Mouse (Mus musculus) right cerebral cortex, adult 18-20 months (tissue): ENCODE data around the gene Kat6b.

Source experiments
- DNase-seq: peaks from one replicate; pipeline ENCODE4 v3.0.0; 2022; ENCODE audit warnings: mixed read lengths

Kat6b gene

GRCm38 (mm10) chr14:21599446-21600173 lies 118.4 kb downstream of the Kat6b start:
- no peak for DNase-seq

DNA sequence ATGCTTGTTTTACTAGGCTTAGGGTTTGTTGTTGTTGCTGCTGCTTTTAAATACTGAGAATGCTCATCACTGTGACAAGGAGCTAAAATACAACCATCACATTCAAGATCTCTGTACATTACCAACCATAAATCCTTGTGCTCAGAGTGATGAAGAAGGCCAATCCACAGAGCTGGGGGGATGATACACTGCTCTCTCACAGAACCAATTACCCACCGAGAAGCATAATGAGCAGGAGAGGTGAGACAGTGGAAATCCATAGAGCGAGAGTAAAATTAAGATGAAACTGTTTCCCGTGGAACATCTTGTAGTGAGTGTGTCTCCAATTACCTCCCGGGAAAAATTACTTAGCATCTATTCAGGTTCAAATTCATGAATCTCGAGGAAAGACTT lies 118.9 kb downstream of the Kat6b start:
- DNase-seq = no peak

DNA sequence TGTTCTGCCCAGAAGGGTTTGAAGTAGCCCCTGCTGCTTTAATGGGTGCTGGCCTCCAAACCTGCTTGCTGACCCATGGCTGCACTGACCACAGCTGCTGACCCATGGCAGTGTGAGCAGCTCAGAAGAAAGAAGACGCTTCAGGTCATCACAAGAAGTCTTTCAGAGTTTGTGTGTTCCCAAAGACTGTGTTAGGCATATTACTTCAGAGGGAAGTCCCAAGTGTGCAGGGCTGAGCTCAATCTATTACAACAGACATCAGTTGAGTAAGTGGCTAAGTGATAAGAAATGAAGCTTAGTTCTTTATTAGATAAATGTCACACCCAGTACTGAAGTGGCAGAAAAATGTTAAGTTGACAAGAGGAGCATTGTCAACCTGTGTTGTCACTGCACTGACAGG lies 119.4 kb downstream of the Kat6b start:
- DNase-seq = no peak

GRCm38 (mm10) chr14:21602166-21602565 lies 120.9 kb downstream of the Kat6b start:
- DNase-seq = no peak

DNA sequence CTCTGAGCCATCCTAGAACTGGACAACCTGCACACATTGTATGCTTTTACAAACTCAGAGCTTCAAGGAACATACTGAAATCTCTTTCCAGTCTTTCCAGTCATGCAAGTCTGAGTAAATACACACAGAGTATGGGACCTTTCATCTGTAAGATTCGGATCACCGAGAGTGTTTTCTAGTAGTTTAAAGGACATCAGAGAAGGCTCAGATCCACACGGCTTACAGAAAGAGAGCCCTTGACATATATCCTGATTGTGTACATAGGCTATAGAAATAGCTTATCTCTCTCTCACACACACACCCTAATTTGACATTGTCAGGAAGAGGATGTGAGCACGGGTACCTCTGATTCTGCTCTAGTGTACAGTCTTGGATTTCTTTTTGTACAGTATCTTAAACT lies 121.7 kb downstream of the Kat6b start:
- no peak for DNase-seq

GRCm38 (mm10) chr14:21607686-21608085 lies 126.5 kb downstream of the Kat6b start:
- no peak for DNase-seq

DNA sequence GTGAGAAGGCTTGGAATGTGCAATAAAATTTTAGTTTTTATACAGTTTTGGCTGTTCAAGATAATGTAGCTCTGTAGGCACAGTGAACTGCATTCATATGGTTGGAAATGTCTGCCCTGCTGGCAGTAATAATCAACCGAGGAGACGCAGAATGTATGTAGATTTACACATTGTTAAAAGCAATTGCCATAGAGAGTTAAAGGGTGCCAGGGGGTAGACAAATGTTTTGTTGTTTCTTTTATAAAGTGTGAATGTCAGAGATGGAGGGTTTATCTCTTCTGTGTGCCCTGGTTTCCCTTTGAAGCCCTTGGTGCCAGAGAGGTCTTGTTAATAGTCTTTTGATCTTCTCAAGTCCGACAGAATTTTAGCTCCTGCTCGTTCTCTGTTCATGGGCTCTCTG lies 127.7 kb downstream of the Kat6b start:
- DNase-seq = no peak

DNA sequence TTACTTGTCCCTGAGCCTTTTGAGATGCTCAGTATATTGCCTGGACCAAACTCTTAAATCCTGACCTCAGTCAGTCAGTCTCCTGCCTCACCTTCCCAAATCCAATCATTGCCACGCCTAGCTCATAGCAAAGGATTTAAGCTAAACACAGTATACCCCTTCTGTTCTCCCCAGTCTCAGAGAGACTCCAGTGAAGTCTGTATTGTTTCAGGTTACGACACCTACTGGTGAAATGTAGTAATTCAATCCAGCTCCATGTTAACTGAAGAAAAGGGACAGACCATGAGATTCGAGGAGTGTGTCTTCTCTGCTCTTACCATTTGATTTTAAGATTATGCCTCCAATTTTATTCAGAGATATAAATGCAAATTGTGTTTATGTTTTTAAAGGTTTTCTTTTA lies 129.0 kb downstream of the Kat6b start:
- DNase-seq = peak; percentile 51

DNA sequence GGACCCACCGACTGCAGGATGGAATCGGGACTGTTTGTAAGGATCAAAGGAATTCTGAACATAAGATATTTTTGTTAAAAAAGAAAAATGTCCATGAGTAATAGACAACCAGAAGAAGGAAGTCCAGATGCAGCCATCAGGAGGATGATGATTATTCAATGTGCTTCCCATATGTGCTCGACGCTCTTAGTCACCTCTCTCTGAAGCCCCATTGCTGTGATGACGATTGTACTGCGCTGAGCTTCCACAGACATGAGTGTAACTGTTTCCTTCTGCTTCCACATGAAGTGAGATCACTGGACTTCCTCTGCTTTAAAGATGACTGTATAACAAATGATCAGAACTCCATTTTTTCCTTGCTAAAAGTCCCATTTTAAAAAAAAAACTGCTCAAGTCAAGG lies 131.8 kb downstream of the Kat6b start:
- DNase-seq = no peak

GRCm38 (mm10) chr14:21614103-21614502 lies 132.9 kb downstream of the Kat6b start:
- DNase-seq = no peak

GRCm38 (mm10) chr14:21615853-21616252 lies 134.6 kb downstream of the Kat6b start:
- DNase-seq = no peak

- no peak for DNase-seq
Measured at GRCm38 (mm10) chr14:21617221-21617980, 136.2 kb downstream of the Kat6b start.

DNA sequence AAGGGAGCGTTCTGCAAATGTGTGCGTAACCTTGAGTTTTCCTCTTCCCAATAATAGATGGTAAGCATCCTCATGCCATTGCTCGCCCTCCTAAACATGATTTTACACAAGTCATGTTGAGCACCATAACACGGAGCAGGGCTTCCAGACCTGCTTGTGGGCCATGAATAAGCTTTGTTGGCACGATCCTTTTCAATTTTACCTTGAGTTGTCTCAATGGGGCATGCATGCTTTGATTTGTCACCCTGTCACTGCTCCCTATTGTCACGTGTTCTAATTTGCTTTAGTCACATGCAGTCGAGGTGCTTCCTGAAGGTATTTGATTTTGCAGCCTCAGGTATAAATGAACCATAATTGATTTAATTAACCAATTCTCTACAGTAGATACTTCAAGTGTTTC lies 138.7 kb downstream of the Kat6b start:
- no peak for DNase-seq

- DNase-seq = no peak
Measured at GRCm38 (mm10) chr14:21625946-21626345, 144.7 kb downstream of the Kat6b start.

DNA sequence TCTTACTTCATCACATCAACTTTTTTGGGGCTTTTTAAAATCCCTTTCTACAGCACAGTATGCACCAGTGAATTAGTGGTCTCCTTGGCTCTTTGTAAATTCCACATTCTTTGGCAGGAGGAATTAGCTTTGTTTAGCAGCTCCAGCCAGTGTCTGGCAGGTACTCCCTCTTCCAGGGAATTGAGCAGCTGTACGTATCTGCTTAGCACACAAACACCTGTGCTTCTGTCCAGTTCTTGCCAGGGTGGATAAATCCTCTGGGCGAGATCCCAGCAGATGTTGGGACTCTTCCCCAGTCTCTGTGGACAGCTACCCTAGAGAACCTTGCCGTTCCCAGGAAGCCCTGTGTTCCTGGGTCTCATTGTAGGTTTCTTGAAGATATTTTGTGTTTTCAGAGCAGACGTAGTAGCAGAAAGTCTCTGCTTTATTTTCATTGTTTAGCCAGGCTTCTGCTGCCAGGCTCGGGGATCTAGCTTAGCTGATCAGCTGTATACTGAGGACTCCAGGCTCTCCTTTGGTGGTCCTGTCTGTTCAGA lies 150.5 kb downstream of the Kat6b start:
- no peak for DNase-seq

- peak; percentile 45 for DNase-seq
Measured at GRCm38 (mm10) chr14:21636548-21636947, 155.3 kb downstream of the Kat6b start.

DNA sequence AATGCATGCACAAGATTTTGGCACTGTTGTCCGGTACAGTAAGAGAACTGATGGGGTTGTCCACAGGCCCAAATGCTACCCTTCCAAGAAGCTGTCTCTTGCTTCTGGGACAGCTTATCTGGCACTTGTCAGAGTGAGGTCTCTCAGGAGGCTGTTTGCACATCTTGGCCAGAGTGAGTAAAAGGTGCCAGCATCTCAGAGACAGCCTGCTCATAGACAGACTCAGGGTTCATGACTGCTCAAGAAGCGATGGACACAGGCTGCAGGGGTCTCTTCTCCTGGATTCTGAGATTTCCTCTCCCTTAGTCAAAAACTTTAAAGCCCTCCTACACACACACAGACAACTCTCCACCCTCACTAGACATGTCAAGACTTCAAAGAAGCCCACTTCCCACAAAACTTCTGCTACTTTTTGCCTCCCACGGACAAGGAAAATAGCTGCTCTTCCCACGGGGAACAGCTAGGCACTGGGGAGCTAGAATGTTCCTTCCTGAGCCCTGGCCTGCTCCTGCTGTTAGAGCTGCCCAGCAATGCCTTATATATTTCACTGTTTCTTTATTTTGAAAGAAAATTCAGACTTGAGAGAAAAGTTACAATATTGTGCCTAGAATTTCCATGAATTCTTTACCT lies 159.7 kb downstream of the Kat6b start:
- peak; percentile 72 for DNase-seq

DNA sequence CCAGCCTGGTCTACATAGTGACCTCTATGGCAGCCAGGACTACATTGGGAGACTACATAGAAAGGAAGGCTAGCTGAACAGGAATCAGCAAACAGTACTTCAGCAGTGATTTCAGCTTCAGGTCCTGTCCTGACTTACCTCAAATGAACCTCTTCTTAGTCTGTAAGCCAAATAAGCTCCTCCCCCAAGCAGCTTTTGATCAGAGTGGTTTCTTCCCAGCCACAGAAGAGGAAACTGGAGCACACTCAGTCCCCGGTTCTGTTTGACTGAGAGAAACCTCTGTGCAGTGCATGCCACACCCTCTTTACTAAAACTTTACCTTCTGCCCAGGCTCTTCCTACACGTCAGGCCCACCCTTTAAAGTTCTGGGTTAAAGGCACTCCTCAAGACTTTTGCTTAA lies 172.6 kb downstream of the Kat6b start:
- DNase-seq = no peak

- no peak for DNase-seq
Measured at GRCm38 (mm10) chr14:21659155-21659554, 177.9 kb downstream of the Kat6b start.

DNA sequence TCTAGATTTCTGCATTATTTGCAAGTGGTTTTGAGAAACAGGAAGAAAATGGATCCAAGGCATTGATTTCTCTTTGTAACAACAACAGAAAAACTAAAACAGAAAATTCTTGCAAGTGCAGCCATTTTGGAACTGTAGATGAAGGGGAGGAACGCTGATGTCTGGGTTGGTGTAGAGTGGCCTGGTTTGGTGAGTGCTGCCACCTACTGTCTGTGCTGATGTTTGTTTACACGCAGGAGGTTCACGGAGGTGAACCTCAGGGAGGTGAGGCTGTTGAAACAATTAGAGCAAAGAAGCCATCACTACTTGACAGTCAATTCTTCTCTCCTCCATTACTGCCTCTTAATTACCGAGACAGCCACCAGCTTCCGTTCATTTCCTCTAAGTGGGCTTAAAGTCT lies 178.4 kb downstream of the Kat6b start:
- peak; percentile 63 for DNase-seq

DNA sequence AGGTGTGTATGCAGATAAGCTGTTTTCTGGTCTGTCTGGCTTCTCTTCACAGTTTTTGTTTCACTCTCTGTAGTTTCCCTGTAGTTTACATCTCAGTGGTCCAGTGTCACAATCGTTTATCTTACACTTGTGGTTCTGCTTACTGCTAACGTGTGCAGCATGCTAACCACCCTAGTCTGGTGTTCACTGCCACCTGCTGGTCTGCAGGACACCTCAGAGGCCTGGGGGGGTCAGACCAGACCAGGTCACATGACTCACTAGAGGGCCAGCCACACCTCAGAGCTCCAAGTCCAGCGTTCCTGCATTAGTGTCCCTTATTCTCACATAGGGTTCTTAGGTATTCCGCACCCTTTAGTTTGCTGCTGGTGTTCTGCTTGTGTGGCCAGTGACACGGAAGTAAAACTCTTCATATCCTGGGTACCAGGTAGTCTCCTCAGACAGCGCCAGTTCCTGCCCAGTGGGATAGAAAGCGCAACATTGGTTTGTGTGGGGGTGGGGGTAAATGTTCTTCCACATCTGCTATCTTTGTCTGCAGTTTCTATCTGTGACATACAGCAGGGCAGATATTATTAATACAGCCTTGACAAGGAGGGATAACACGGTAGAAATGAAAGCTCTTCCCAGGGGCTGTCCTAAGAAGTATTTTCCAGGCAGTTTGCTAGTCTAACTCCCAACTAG lies 181.4 kb downstream of the Kat6b start:
- no peak for DNase-seq

DNA sequence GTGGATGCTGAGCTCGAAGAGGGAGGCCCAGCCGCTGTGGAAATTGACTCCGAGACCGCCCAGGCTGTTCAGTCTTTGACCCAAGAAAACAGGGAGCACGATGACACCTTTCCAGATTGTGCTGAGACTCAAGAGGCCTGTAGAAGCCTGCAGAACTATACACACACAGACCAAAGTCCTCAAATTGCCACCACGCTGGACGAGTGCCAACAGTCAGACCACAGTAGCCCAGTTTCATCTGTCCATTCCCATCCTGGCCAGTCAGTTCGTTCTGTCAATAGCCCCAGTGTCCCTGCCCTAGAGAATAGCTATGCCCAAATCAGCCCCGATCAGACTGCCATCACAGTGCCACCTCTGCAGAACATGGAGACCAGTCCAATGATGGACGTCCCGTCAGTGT lies 188.0 kb downstream of the Kat6b start:
- DNase-seq = no peak
